In genomic region chr11:118512257-118512910, GRCm38 (mm10) we compare ENCODE assay signal across 9 mouse cellular contexts. TPM values are rescaled to one million over a fixed set of nuclear protein-coding genes. Genes with fewer than 3 reads are reported as not detected.
DNase-seq lines count a peak whose midpoint lies in the region; ATAC-seq and TF ChIP-seq lines count a peak whose summit lies in the region.
"Had no signal": no experiment of that assay in that cellular context is flagged by ENCODE, and none has a peak within 500 bp of the region (broad histone marks: within the 10 kb centered on the region; RNA-seq: fewer than 3 reads in every experiment).

No protein-coding gene starts in this region.

- no peak overlapping the region for H3K27ac ChIP-seq in kidney, postnatal 0 days
- H3K27ac ChIP-seq in embryonic facial prominence, embryonic 13.5 days: peak overlapping the region; percentile 62
- H3K27ac ChIP-seq in hindbrain, embryonic 14.5 days: peak overlapping the region; percentile 66
- no peak overlapping the region for H3K27ac ChIP-seq in midbrain, postnatal 0 days (ENCODE audit: low read depth, low read length)
- H3K27ac ChIP-seq: limb, embryonic 15.5 days had no signal

- 17% methylated on average over 15 of the region's 15 CpGs for WGBS in kidney, postnatal 0 days
- 22% methylated on average over 15 of the region's 15 CpGs for WGBS in embryonic facial prominence, embryonic 13.5 days
- WGBS in hindbrain, embryonic 14.5 days: 36% methylated on average over 14 of the region's 15 CpGs
- WGBS in midbrain, postnatal 0 days: 43% methylated on average over 15 of the region's 15 CpGs

- DNase-seq in kidney, postnatal 0 days (ENCODE audit: low spot score): no peak
- DNase-seq in kidney, adult 9 months: no peak
- DNase-seq in hindbrain, embryonic 14.5 days (ENCODE audit: low spot score): peak; percentile 45
- DNase-seq in midbrain, postnatal 0 days (ENCODE audit: low spot score): peak; percentile 29
- no peak for DNase-seq in right cerebral cortex, postnatal 10 days (ENCODE audit: low spot score in 2 of 2)
- no peak for DNase-seq in cerebellum, adult 9-11 months
- no peak for DNase-seq in urinary bladder, adult 18-20 months (ENCODE audit: low spot score in 2 of 2)

- no peak for TF ChIP-seq CTCF in kidney, postnatal 0 days (IDR thresholded peaks at IDR 0.05; ENCODE audit: low read depth)
- TF ChIP-seq CTCF in midbrain, postnatal 0 days (IDR thresholded peaks at IDR 0.05): no peak

- H3K9ac ChIP-seq in kidney, postnatal 0 days (ENCODE audit: low read depth, low read length): no peak overlapping the region
- H3K9ac ChIP-seq in embryonic facial prominence, embryonic 13.5 days: peak overlapping the region; percentile 32; the same call in 1 of the 2 replicates
- peak overlapping the region; percentile 8; the same call in 1 of the 2 replicates for H3K9ac ChIP-seq in hindbrain, embryonic 14.5 days
- 0 out of 2 replicates have a peak overlapping the region, but pooled peaks have one; percentile 13 for H3K9ac ChIP-seq in midbrain, postnatal 0 days (replicated peaks; ENCODE audit: low read length, poor library complexity, severe bottlenecking)
- H3K9ac ChIP-seq: limb, embryonic 15.5 days had no signal

- H3K4me1 ChIP-seq in kidney, postnatal 0 days (replicated peaks; ENCODE audit: insufficient read depth, low read length): no peaks in the 10 kb centered on the region
- peaks cover 30% of the 10 kb centered on the region for H3K4me1 ChIP-seq in embryonic facial prominence, embryonic 13.5 days
- H3K4me1 ChIP-seq in hindbrain, embryonic 14.5 days (replicated peaks; ENCODE audit: control insufficient read depth, insufficient read depth, low read length): peaks cover 21% of the 10 kb centered on the region
- H3K4me1 ChIP-seq in midbrain, postnatal 0 days (ENCODE audit: insufficient read depth, low read length): no peaks in the 10 kb centered on the region; the same call in 1 of the 2 replicates

- H3K9me3 ChIP-seq in kidney, postnatal 0 days (replicated peaks; ENCODE audit: low read length): no peaks in the 10 kb centered on the region
- no peaks in the 10 kb centered on the region for H3K9me3 ChIP-seq in embryonic facial prominence, embryonic 13.5 days
- no peaks in the 10 kb centered on the region for H3K9me3 ChIP-seq in hindbrain, embryonic 14.5 days (ENCODE audit: control insufficient read depth, low read length)
- no peaks in the 10 kb centered on the region for H3K9me3 ChIP-seq in midbrain, postnatal 0 days (ENCODE audit: low read length)
- H3K9me3 ChIP-seq: limb, embryonic 15.5 days had no signal

- H3K36me3 ChIP-seq in kidney, postnatal 0 days (ENCODE audit: insufficient read depth, low read length): no peaks in the 10 kb centered on the region
- H3K36me3 ChIP-seq in embryonic facial prominence, embryonic 13.5 days: no peaks in the 10 kb centered on the region
- no peaks in the 10 kb centered on the region for H3K36me3 ChIP-seq in hindbrain, embryonic 14.5 days (replicated peaks; ENCODE audit: control insufficient read depth, insufficient read depth)
- H3K36me3 ChIP-seq in midbrain, postnatal 0 days (ENCODE audit: insufficient read depth, low read length): no peaks in the 10 kb centered on the region
- H3K36me3 ChIP-seq: limb, embryonic 15.5 days had no signal

- H3K4me2 ChIP-seq in kidney, postnatal 0 days (ENCODE audit: low read length): no peak overlapping the region
- H3K4me2 ChIP-seq in embryonic facial prominence, embryonic 13.5 days: peak overlapping the region; percentile 44
- H3K4me2 ChIP-seq in hindbrain, embryonic 14.5 days (replicated peaks): no peak overlapping the region
- H3K4me2 ChIP-seq in midbrain, postnatal 0 days (ENCODE audit: low read depth, low read length, poor library complexity, severe bottlenecking): no peak overlapping the region
- H3K4me2 ChIP-seq: limb, embryonic 15.5 days had no signal

- H3K27me3 ChIP-seq in kidney, postnatal 0 days (ENCODE audit: insufficient read depth, low read length): no peaks in the 10 kb centered on the region
- peaks cover 10% of the 10 kb centered on the region; the same call in 1 of the 2 replicates for H3K27me3 ChIP-seq in embryonic facial prominence, embryonic 13.5 days
- H3K27me3 ChIP-seq in hindbrain, embryonic 14.5 days (ENCODE audit: control insufficient read depth, insufficient read depth, low read length): no peaks in the 10 kb centered on the region
- H3K27me3 ChIP-seq in midbrain, postnatal 0 days (ENCODE audit: insufficient read depth, low read length): no peaks in the 10 kb centered on the region

- no peak overlapping the region for H3K4me3 ChIP-seq in kidney, postnatal 0 days (replicated peaks; ENCODE audit: low read depth, low read length)
- H3K4me3 ChIP-seq in embryonic facial prominence, embryonic 13.5 days: no peak overlapping the region
- H3K4me3 ChIP-seq in hindbrain, embryonic 14.5 days (replicated peaks; ENCODE audit: low read length): no peak overlapping the region
- no peak overlapping the region for H3K4me3 ChIP-seq in midbrain, postnatal 0 days (ENCODE audit: low read depth, low read length)
- H3K4me3 ChIP-seq: limb, embryonic 15.5 days had no signal

- ATAC-seq in kidney, postnatal 0 days (replicated peaks; ENCODE audit: low FRiP score, low read depth): peak; percentile 47
- ATAC-seq in embryonic facial prominence, embryonic 13.5 days (ENCODE audit: insufficient number of reproducible peaks, insufficient read depth, low FRiP score, low TSS enrichment, low read depth): peak; percentile 43
- ATAC-seq in hindbrain, embryonic 14.5 days (ENCODE audit: low FRiP score): peak; percentile 54
- 0 out of 2 replicates have a peak, but pooled peaks have one; percentile 36 for ATAC-seq in midbrain, postnatal 0 days (ENCODE audit: low FRiP score)

RNA-seq across cellular contexts. Expression of gene Engase, which starts 35.8 kb away (rescaled TPM):
- 5.3 and 5.8 TPM in 2 replicates for polyA plus RNA-seq in kidney, postnatal 0 days (2015; fragmentation: Nextera tagmentation; extraction: Ambion mirVana)
- 6.5 and 9.6 TPM in 2 replicates for polyA plus RNA-seq in embryonic facial prominence, embryonic 13.5 days (2015; fragmentation: Nextera tagmentation; extraction: Ambion mirVana)
- polyA plus RNA-seq in hindbrain, embryonic 14.5 days (2014; fragmentation: Nextera tagmentation; extraction: Ambion mirVana): 5.0 and 7.4 TPM in 2 replicates
- 8.7 and 13.6 TPM in 2 replicates for total RNA-seq in midbrain, postnatal 0 days (2014; rRNA removed)
- polyA plus RNA-seq in midbrain, postnatal 0 days (2015; fragmentation: Nextera tagmentation; extraction: Ambion mirVana): 5.1 and 5.3 TPM in 2 replicates

Comparison
In these comparisons a context has a peak if more than half of its experiments do, and no peak if none do; other contexts are left out.
1. DNase-seq: peak in hindbrain, embryonic 14.5 days (single experiment) and midbrain, postnatal 0 days (single experiment); none in kidney, postnatal 0 days (single experiment), kidney, adult 9 months (single experiment), right cerebral cortex, postnatal 10 days (0 of 2), cerebellum, adult 9-11 months (single experiment) and urinary bladder, adult 18-20 months (0 of 2).
2. H3K27ac ChIP-seq: peak in embryonic facial prominence, embryonic 13.5 days (single experiment) and hindbrain, embryonic 14.5 days (single experiment); none in kidney, postnatal 0 days (single experiment) and midbrain, postnatal 0 days (single experiment).
3. Peak in every context shown above with its lines, with median percentiles within 50 percentile points of each other: ATAC-seq.